Mouse (Mus musculus): ENCODE results near the gene Prkce.

DNA sequence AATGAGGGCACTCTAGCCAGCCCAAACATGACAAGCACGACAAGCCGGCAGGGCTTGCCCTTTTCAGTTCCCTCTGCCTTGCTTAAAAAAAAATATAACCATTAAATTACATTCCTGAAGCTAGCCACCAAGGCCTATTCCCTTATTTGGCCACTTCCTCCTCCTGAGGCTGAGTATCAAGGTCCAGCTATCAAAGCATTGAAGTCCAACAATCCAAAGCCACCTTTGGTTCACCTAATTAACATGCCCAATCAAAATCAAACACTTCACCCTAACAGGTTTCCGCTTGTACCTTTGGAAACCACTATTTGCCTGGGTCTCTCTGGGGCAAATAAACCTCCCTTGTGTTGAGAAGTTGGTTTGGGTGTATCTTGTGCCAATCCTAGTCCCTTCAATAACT lies 392.9 kb downstream of the Prkce start:
- TF ChIP-seq POLR2A (IDR thresholded peaks at IDR 0.05; ENCODE audit: low read depth, low read length), result no peak
- no peak for TF ChIP-seq CTCF (IDR thresholded peaks at IDR 0.05; ENCODE audit: borderline replicate concordance, insufficient read depth, low read length)
